Mouse (Mus musculus) MEL (cell line): ENCODE data around the gene Cisd1. TPM values are rescaled to one million over a fixed set of nuclear protein-coding genes. Genes with fewer than 3 reads are reported as not detected.

Experiments
- DNase-seq: peaks from one replicate; pipeline ENCODE4 v3.0.0; 2011; ENCODE audit warnings: low read depth, low spot score
- H3K27ac ChIP-seq: 2 replicates; pipeline ENCODE4 v1.5.1; 2012; ENCODE audit warnings: low read depth, mild to moderate bottlenecking, control low read depth, low read length, moderate library complexity; ENCODE audit not compliant: control insufficient read depth
- H3K27me3 ChIP-seq, 2 experiments: fragments of 150-350 bp in 1 of 2; sonication (generic) in 1 of 2; 2 replicates each; pipeline ENCODE4 v1.6.1; 2012; ENCODE audit warnings: low read length in 2 of 2, mild to moderate bottlenecking in 2 of 2, improper control_type of control experiment in 1 of 2, moderate library complexity in 1 of 2; ENCODE audit not compliant: insufficient read depth in 2 of 2, control insufficient read depth in 1 of 2
- H3K36me3 ChIP-seq, 2 experiments: 2 replicates each; pipeline ENCODE4 v1.6.1; 2012 to 2014; ENCODE audit warnings: low read length in 2 of 2, improper control_type of control experiment in 1 of 2, inconsistent platforms in 1 of 2, mild to moderate bottlenecking in 1 of 2; ENCODE audit not compliant: insufficient read depth in 2 of 2, control insufficient read depth in 1 of 2
- H3K4me1 ChIP-seq, 2 experiments: fragments of 150-350 bp in 1 of 2; sonication (generic) in 1 of 2; 2 replicates each; pipeline ENCODE4 v1.6.1; 2012; ENCODE audit warnings: low read length in 2 of 2, improper control_type of control experiment in 1 of 2, mild to moderate bottlenecking in 1 of 2; ENCODE audit not compliant: insufficient read depth in 2 of 2, control insufficient read depth in 1 of 2
- H3K4me3 ChIP-seq, 2 experiments: fragments of 150-350 bp in 1 of 2; sonication (generic) in 1 of 2; 2 replicates each; pipeline ENCODE4 v1.5.1; 2012; ENCODE audit warnings: low read depth in 2 of 2, low read length in 2 of 2, mild to moderate bottlenecking in 2 of 2, moderate library complexity in 2 of 2, control low read depth in 1 of 2, improper control_type of control experiment in 1 of 2; ENCODE audit not compliant: control insufficient read depth in 1 of 2, insufficient read depth in 1 of 2
- H3K79me2 ChIP-seq: 2 replicates; pipeline ENCODE4 v1.6.1; 2012; ENCODE audit warnings: mild to moderate bottlenecking, low read length, moderate library complexity; ENCODE audit not compliant: control insufficient read depth, poor library complexity, insufficient read depth
- H3K9ac ChIP-seq: 2 replicates; pipeline ENCODE4 v1.6.1; 2012; ENCODE audit warnings: low read depth, mild to moderate bottlenecking, control low read depth, low read length, moderate library complexity; ENCODE audit not compliant: control insufficient read depth, poor library complexity, severe bottlenecking
- H3K9me3 ChIP-seq: fragments of 150-350 bp; sonication (generic); replicated peaks from 2 replicates; pipeline ENCODE4 v1.6.1; 2012; ENCODE audit warnings: mild to moderate bottlenecking, low read length, improper control_type of control experiment, moderate library complexity; ENCODE audit not compliant: insufficient read depth
- CHD1 ChIP-seq: IDR thresholded peaks from 2 replicates; pipeline ENCODE4 v1.6.1; 2012; ENCODE audit warnings: low read depth, mild to moderate bottlenecking, inconsistent platforms, low read length, improper control_type of control experiment
- CHD2 ChIP-seq: IDR thresholded peaks from 2 replicates; pipeline ENCODE4 v1.6.1; 2011; ENCODE audit warnings: low read length, improper control_type of control experiment
- ELF1 ChIP-seq: IDR thresholded peaks from 2 replicates; pipeline ENCODE4 v1.6.1; 2014; ENCODE audit warnings: low read depth, mild to moderate bottlenecking, inconsistent platforms, low read length, improper control_type of control experiment, moderate library complexity
- GATA1 ChIP-seq: IDR thresholded peaks from 2 replicates; pipeline ENCODE4 v1.6.1; 2011; ENCODE audit warnings: low read depth, low read length, improper control_type of control experiment
- HCFC1 ChIP-seq: IDR thresholded peaks from 2 replicates; pipeline ENCODE4 v1.6.1; 2012; ENCODE audit warnings: low read depth, mild to moderate bottlenecking, inconsistent platforms, low read length, improper control_type of control experiment, moderate library complexity
- MAFK ChIP-seq: IDR thresholded peaks from 2 replicates; pipeline ENCODE4 v1.6.1; 2011; ENCODE audit warnings: low read depth, mild to moderate bottlenecking, low read length, improper control_type of control experiment, borderline replicate concordance
- MAX ChIP-seq: IDR thresholded peaks from 2 replicates; pipeline ENCODE4 v1.6.1; 2011; ENCODE audit warnings: low read length, improper control_type of control experiment
- MAZ ChIP-seq: IDR thresholded peaks from 2 replicates; pipeline ENCODE4 v1.6.1; 2012; ENCODE audit warnings: low read depth, mild to moderate bottlenecking, inconsistent platforms, low read length, improper control_type of control experiment
- MEF2A ChIP-seq: IDR thresholded peaks from 2 replicates; pipeline ENCODE4 v1.6.1; 2014; ENCODE audit warnings: low read depth, mild to moderate bottlenecking, inconsistent platforms, low read length, improper control_type of control experiment; ENCODE audit not compliant: poor library complexity, insufficient replicate concordance, severe bottlenecking; ENCODE audit errors: extremely low read depth
- MXI1 ChIP-seq: IDR thresholded peaks from 2 replicates; pipeline ENCODE4 v1.6.1; 2011; ENCODE audit warnings: mild to moderate bottlenecking, low read depth, low read length, improper control_type of control experiment
- MYB ChIP-seq: IDR thresholded peaks from 2 replicates; pipeline ENCODE4 v1.6.1; 2011; ENCODE audit warnings: mild to moderate bottlenecking, low read depth, low read length, improper control_type of control experiment
- MYC ChIP-seq: IDR thresholded peaks from 2 replicates; pipeline ENCODE4 v1.6.1; 2011; ENCODE audit warnings: low read depth, mild to moderate bottlenecking, low read length, improper control_type of control experiment, moderate library complexity
- NELFE ChIP-seq: IDR thresholded peaks from 2 replicates; pipeline ENCODE4 v1.6.1; 2011; ENCODE audit warnings: low read depth, low read length, improper control_type of control experiment
- NRF1 ChIP-seq: IDR thresholded peaks from 2 replicates; pipeline ENCODE4 v1.6.1; 2014; ENCODE audit warnings: low read depth, mild to moderate bottlenecking, inconsistent platforms, low read length, improper control_type of control experiment, moderate library complexity; ENCODE audit not compliant: poor library complexity, insufficient read depth, severe bottlenecking
- POLR2A ChIP-seq, 2 experiments: IDR thresholded peaks; 2 replicates each; pipeline ENCODE4 v1.6.1; 2011 to 2012; ENCODE audit warnings: low read length in 2 of 2, mild to moderate bottlenecking in 2 of 2, control low read depth in 1 of 2, improper control_type of control experiment in 1 of 2, low read depth in 1 of 2, moderate library complexity in 1 of 2; ENCODE audit not compliant: control insufficient read depth in 1 of 2, insufficient read depth in 1 of 2, poor library complexity in 1 of 2
- POLR2AphosphoS2 ChIP-seq: IDR thresholded peaks from 2 replicates; pipeline ENCODE4 v1.6.1; 2011; ENCODE audit warnings: low read length, improper control_type of control experiment
- POLR2AphosphoS5 ChIP-seq: IDR thresholded peaks from 2 replicates; pipeline ENCODE4 v1.6.1; 2012; ENCODE audit warnings: low read depth, borderline replicate concordance, mild to moderate bottlenecking, inconsistent platforms, low read length, moderate library complexity, mixed read lengths
- RCOR1 ChIP-seq: IDR thresholded peaks from 2 replicates; pipeline ENCODE4 v1.6.1; 2012; ENCODE audit warnings: low read depth, mild to moderate bottlenecking, inconsistent platforms, low read length, improper control_type of control experiment
- SIN3A ChIP-seq: IDR thresholded peaks from 2 replicates; pipeline ENCODE4 v1.6.1; 2012; ENCODE audit warnings: low read length, improper control_type of control experiment, inconsistent platforms
- TAL1 ChIP-seq: IDR thresholded peaks from 2 replicates; pipeline ENCODE4 v1.6.1; 2012; ENCODE audit warnings: mild to moderate bottlenecking, inconsistent platforms, low read length, moderate library complexity, mixed read lengths
- TBP ChIP-seq: IDR thresholded peaks from 2 replicates; pipeline ENCODE4 v1.8.0; 2011; ENCODE audit warnings: low read depth, low read length, improper control_type of control experiment
- USF1 ChIP-seq: IDR thresholded peaks from 2 replicates; pipeline ENCODE4 v1.6.1; 2014; ENCODE audit warnings: low read depth, mild to moderate bottlenecking, inconsistent platforms, low read length, improper control_type of control experiment, moderate library complexity
- USF2 ChIP-seq, 2 experiments: IDR thresholded peaks; 2 replicates each; pipeline ENCODE4 v1.6.1; 2011 to 2012; ENCODE audit warnings: improper control_type of control experiment in 2 of 2, low read length in 2 of 2, borderline replicate concordance in 1 of 2, inconsistent platforms in 1 of 2, low read depth in 1 of 2, mild to moderate bottlenecking in 1 of 2; ENCODE audit not compliant: insufficient read depth in 1 of 2
- ZKSCAN1 ChIP-seq: IDR thresholded peaks from 2 replicates; pipeline ENCODE4 v1.6.1; 2012; ENCODE audit warnings: low read depth, mild to moderate bottlenecking, inconsistent platforms, low read length, improper control_type of control experiment, moderate library complexity
- ZMIZ1 ChIP-seq: IDR thresholded peaks from 2 replicates; pipeline ENCODE4 v1.6.1; 2012; ENCODE audit warnings: low read depth, mild to moderate bottlenecking, inconsistent platforms, low read length, improper control_type of control experiment, moderate library complexity
- ZNF384 ChIP-seq: IDR thresholded peaks from 2 replicates; pipeline ENCODE4 v1.6.1; 2012; ENCODE audit warnings: low read depth, mild to moderate bottlenecking, inconsistent platforms, low read length, improper control_type of control experiment
- polyA plus RNA-seq, 2 experiments: library from polyadenylated mRNA; stranded (reverse) in 1 of 2; unstranded in 1 of 2; fragments of >175 nt in 1 of 2; fragments of >200 nt in 1 of 2; gene quantifications; 2 replicates each; pipeline versions ENCODE4 v1.2.1 to v1.2.4; 2012; ENCODE audit warnings: low replicate concordance in 2 of 2, low read depth in 1 of 2; ENCODE audit not compliant: insufficient read length in 2 of 2, insufficient read depth in 1 of 2, missing spikeins in 1 of 2
- total RNA-seq: library from RNA; depleted of rRNA; stranded (reverse); fragments of 300-350 nt; gene quantifications from 2 replicates; pipeline ENCODE4 v1.2.3, GENCODE M21; 2012

Cisd1 gene
- total and polyA plus RNA-seq, 3 experiments: 108 to 109 TPM; not detected in 1

DNA sequence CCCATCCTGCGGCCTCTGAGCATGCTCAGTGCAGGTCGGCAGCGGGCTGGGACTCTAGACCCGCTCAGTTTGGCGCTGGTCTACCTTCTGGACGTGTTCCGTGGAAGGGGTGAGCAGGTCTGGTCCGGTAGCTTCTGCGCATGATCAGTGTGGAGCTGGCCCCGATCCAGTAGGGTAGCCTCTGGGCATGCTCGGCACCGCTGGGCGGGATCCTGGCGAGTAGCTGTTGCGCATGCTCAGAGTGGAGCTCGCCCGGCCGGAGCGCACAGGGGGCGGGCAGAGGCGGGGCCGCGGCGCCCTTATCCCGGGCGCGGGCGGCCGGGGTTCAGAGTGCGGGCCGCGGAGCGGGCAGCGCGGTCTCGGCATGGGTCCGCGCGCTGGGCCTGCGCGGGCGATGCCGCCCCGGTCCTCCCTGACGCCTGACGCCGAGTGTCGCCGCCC is 2.8 kb upstream of the Cisd1 start, which contains the start of gene Ipmk:
Gene Ipmk (plus strand): TSS at position 255 of the 441 bp plus-strand sequence.
- Histone ChIP-seq H3K27me3 (no peaks in the 10 kb centered on the region), H3K79me2 (peaks cover 40% of the 10 kb centered on the region), H3K36me3 (peaks cover 0 to 14% of the 10 kb centered on the region in 2 experiments; a peak in 3 of 4 replicates), H3K4me1 (peaks cover 7 to 13% of the 10 kb centered on the region in 2 experiments; a peak in 3 of 4 replicates), H3K9me3 (no peaks in the 10 kb centered on the region), H3K4me3 (peak within 1 kb of the TSS; percentile 82 to 96), H3K27ac (peak within 1 kb of the TSS; percentile 72), H3K9ac (peak within 1 kb of the TSS; percentile 88)
- peak; percentile 97 for DNase-seq
- TF ChIP-seq POLR2AphosphoS2 (peak; percentile 26; the same call in 1 of the 2 replicates), ZMIZ1 (0 out of 2 replicates have a peak, but pooled peaks have one; percentile 82), CHD2 (no peak), NRF1 (peak; percentile 91), POLR2A (IDR thresholded peaks at IDR 0.05; ENCODE audit: control insufficient read depth in 1 of 2, insufficient read depth in 1 of 2, low read depth in 1 of 2, low read length in 2 of 2, poor library complexity in 1 of 2) (peak; percentile 81 to 99), SIN3A (no peak; the same call in 1 of the 2 replicates), TBP (0 out of 2 replicates have a peak, but pooled peaks have one; percentile 52), NELFE (peak; percentile 77), HCFC1 (peak; percentile 66), RCOR1 (no peak)

DNA sequence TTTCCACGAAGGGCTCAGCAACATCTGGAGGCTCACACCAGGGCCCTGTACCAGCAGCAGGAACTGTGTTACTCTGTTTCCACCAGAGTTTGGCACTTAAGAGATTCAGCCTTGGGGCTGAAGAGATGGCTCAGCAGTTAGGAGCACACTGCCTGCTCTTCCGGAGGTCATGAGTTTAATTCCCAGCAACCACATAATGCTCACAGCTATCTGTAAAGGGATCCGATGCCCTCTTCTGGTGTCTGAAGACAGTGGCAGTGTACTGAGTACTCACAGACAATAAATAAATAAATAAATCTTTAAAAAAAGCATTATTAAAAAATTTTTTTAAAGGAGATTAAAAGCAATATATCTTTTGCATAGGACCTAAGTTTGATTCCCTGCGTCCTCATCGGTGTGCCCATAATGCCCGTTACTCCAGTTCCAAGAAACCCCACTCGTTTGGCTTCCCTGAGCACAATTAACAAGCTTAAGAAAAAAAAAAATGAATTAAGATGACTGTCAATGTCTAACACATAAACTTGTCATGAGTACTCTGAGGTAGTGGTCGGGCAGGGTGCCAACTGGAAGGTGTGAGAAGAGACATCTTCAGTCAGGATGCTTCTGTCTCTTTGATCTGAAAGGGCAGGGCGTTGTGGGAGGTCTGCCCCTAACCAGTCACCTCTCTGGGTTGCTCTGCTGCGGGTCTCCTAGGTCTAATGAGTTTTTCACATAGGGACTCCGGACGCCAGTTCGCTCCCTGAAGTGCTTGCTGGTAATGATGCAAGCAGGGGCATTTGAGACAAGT is 2.2 kb upstream of the Cisd1 start:
- Histone ChIP-seq H3K27ac (peak overlapping the region; percentile 72), H3K27me3 (no peaks in the 10 kb centered on the region), H3K9me3 (no peaks in the 10 kb centered on the region), H3K4me1 (peaks cover 7 to 13% of the 10 kb centered on the region in 2 experiments; a peak in 3 of 4 replicates), H3K4me3 (peak overlapping the region; percentile 53 to 67), H3K36me3 (peaks cover 0 to 15% of the 10 kb centered on the region in 2 experiments; a peak in 3 of 4 replicates), H3K79me2 (peaks cover 47% of the 10 kb centered on the region), H3K9ac (peak overlapping the region; percentile 59)
- peak; percentile 77 for DNase-seq
- TF ChIP-seq RCOR1 (0 out of 2 replicates have a peak, but pooled peaks have one; percentile 10), MAFK (0 out of 2 replicates have a peak, but pooled peaks have one; percentile 28), MAX (peak; percentile 67), ELF1 (no peak), MYC (no peak), POLR2AphosphoS5 (no peak), CHD1 (peak; percentile 95), MYB (no peak), NRF1 (no peak), SIN3A (peak; percentile 81), CHD2 (no peak), POLR2A (IDR thresholded peaks at IDR 0.05; ENCODE audit: control insufficient read depth in 1 of 2, insufficient read depth in 1 of 2, low read depth in 1 of 2, low read length in 2 of 2, poor library complexity in 1 of 2) (no peak), MEF2A (no peak), USF1 (no peak), MXI1 (peak; percentile 23), ZMIZ1 (no peak), TBP (peak; percentile 79), POLR2AphosphoS2 (no peak), ZKSCAN1 (no peak), GATA1 (no peak), USF2 (IDR thresholded peaks at IDR 0.05; ENCODE audit: borderline replicate concordance in 1 of 2, insufficient read depth in 1 of 2, low read depth in 1 of 2, low read length in 2 of 2) (no peak), TAL1 (no peak), MAZ (no peak; the same call in 1 of the 2 replicates), ZNF384 (peak; percentile 76)
